Mouse (Mus musculus) liver, postnatal 0 days (tissue): Measurements from ENCODE around the gene Txndc15.

Source experiments
- CTCF ChIP-seq: sonication (generic); IDR thresholded peaks from 2 replicates; pipeline ENCODE4 v1.5.1; 2016; ENCODE audit warnings: antibody characterized with exemption, low read depth
- EP300 ChIP-seq: IDR thresholded peaks from 2 replicates; pipeline ENCODE4 v1.6.1; 2016; ENCODE audit warnings: antibody characterized with exemption, low read depth, mild to moderate bottlenecking

- TF ChIP-seq CTCF: no peak
- no peak for TF ChIP-seq EP300
These were observed 1.6 kb downstream of the Txndc15 start for GRCm38 (mm10) chr13:55715908-55716510.
